Mouse (Mus musculus) lung, embryonic 14.5 days (tissue): ENCODE data around the gene Anapc10. TPM values are rescaled to one million over a fixed set of nuclear protein-coding genes. Genes with fewer than 3 reads are reported as not detected.
"Not testable (repeated sequence)": the region's sequence is repeated elsewhere in the genome, so short reads cannot be mapped to it uniquely, and the experiment has no call there.

ENCODE experiments used
- ATAC-seq: fragments of 200-750 bp; cut with Nextera tagmentation; 2 replicates; pipeline ENCODE4 v1.8.0; 2017; ENCODE audit warnings: mild to moderate bottlenecking, moderate TSS enrichment, moderate library complexity; ENCODE audit not compliant: insufficient read depth
- DNase-seq: peaks from one replicate; pipeline ENCODE4 v3.0.0-alpha.2; 2015
- H3K27ac ChIP-seq: fragments of 300-500 bp; sonication (generic); 2 replicates; pipeline ENCODE4 v1.5.1; 2014; ENCODE audit warnings: low read depth, mild to moderate bottlenecking, moderate library complexity
- H3K27me3 ChIP-seq: fragments of 300-500 bp; sonication (generic); 2 replicates; pipeline ENCODE4 v1.6.1; 2014; ENCODE audit warnings: low read length, control low read depth; ENCODE audit not compliant: insufficient read depth
- H3K36me3 ChIP-seq: fragments of 300-500 bp; sonication (generic); 2 replicates; pipeline ENCODE4 v1.6.1; 2014; ENCODE audit warnings: control low read depth; ENCODE audit not compliant: insufficient read depth
- H3K4me1 ChIP-seq: fragments of 300-500 bp; sonication (generic); 2 replicates; pipeline ENCODE4 v1.6.1; 2014; ENCODE audit warnings: antibody characterized with exemption, control low read depth; ENCODE audit not compliant: insufficient read depth
- H3K4me2 ChIP-seq: fragments of 300-500 bp; sonication (generic); 2 replicates; pipeline ENCODE4 v1.6.1; 2014; ENCODE audit warnings: mild to moderate bottlenecking
- H3K4me3 ChIP-seq: fragments of 300-500 bp; sonication (generic); 2 replicates; pipeline ENCODE4 v1.5.1; 2014; ENCODE audit warnings: low read depth, low read length
- H3K9ac ChIP-seq: fragments of 300-500 bp; sonication (generic); 2 replicates; pipeline ENCODE4 v1.6.1; 2014
- H3K9me3 ChIP-seq: fragments of 300-500 bp; sonication (generic); 2 replicates; pipeline ENCODE4 v1.6.1; 2016; ENCODE audit warnings: low read depth, low read length, control low read depth
- CTCF ChIP-seq: IDR thresholded peaks from 2 replicates; pipeline ENCODE4 v1.5.1; 2016; ENCODE audit warnings: antibody characterized with exemption, low read depth
- WGBS: fragments of 180-500 bp; shearing (Covaris S2); extraction: QIAGEN DNeasy Blood & Tissue Kit; methylation state at CpG from one replicate; pipeline ENCODE4 v1.1.7; 2014; 5-methylcytosine and 5-hydroxymethylcytosine counted together
- polyA plus RNA-seq: library from polyadenylated mRNA; unstranded; fragments of >200 nt; fragmentation: Nextera tagmentation; extraction: Ambion mirVana; gene quantifications from 2 replicates; pipeline ENCODE4 v1.2.1, GENCODE M21; 2014

Anapc10 gene
- polyA plus RNA-seq, result 38.7 and 43.0 TPM in 2 replicates

DNA sequence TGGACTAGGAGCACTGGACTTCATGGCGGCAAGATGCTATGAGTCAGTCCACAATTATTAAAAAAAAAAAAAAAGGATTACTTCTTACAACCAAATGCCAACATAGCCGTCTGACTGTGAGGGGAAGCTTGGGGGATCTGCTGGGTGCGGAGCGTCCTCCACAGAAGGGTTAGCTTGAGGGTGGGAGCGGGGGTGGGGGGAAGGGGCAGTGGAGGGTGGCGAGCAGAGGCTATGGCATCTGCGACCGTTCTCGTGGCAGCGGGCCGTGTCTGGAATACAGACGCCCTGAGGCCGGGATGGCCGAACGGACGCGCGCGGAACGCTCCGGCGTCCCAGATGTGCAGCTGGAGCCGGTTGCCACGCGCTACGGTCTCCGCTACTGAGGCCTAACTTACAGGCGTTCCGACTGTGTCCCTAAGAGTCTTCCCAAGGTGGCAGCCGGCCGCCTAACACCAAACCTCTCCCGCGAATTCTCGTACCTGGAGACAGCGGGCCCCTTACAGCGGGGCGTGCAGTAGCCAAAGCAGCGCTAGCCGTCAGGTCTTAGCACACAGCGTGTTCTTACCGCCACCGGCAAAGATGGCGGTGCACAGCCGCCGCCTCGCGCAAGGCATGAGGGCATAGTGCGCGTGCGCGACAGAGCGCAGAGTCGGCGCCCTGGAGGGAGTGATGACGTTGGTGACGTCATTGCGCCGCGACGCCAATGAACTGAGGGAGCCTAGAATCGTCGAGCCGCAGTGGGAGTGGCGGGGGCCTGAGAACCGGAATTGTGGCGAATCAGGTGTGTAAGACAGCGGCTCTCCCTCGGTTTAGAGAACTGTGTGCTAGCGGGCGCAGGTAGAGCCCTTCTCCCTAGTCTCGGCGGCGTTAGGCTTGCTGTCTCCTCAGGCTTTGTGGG lies at the start of gene Anapc10, which contains the start of gene Abce1:
TSS of gene Anapc10 (plus strand) at position 757 of the 898 bp plus-strand sequence.
TSS of gene Abce1 (minus strand) at position 677 of the 898 bp plus-strand sequence.
- H3K4me1 ChIP-seq, result no peaks in the 10 kb centered on the region
- ATAC-seq, result peak; percentile 99
- peak within 1 kb of the TSS; percentile 84 for H3K27ac ChIP-seq
- H3K9ac ChIP-seq, result peak within 1 kb of the TSS; percentile 83
- H3K4me3 ChIP-seq, result peak within 1 kb of the TSS; percentile 92
- under 1% methylated on average over 73 of the region's 73 CpGs for WGBS
- no peaks in the 10 kb centered on the region for H3K27me3 ChIP-seq
- DNase-seq, result peak; percentile 100
- H3K4me2 ChIP-seq, result peak within 1 kb of the TSS; percentile 70
- H3K9me3 ChIP-seq, result no peaks in the 10 kb centered on the region
- no peak for TF ChIP-seq CTCF
- peaks cover 16% of the 10 kb centered on the region for H3K36me3 ChIP-seq

DNA sequence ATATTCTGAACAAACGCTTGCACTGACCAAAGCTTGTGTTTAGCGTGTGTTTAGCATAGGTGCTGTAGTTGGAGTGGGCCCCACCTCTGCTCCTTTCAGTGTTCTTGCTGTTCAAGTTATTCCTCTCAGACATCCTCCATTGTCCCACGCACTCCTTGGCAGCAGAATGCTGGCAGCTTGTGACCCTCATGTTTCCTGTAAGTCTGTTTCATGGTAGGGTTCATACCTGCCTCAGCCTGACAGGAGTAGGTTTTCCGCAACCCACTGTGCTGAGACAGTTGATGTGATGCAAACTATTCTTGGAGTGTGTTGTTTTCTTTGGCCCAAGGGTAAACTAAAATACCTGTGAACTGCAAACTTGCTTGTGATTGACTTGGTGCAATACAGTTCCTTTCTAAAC lies 35.2 kb upstream of the Anapc10 start:
- Histone ChIP-seq H3K27ac (no peak overlapping the region), H3K4me2 (no peak overlapping the region), H3K27me3 (no peaks in the 10 kb centered on the region), H3K9me3 (no peaks in the 10 kb centered on the region), H3K9ac (no peak overlapping the region), H3K4me1 (no peaks in the 10 kb centered on the region), H3K36me3 (peaks cover 53% of the 10 kb centered on the region), H3K4me3 (no peak overlapping the region)
- no peak for DNase-seq
- ATAC-seq, result no peak
- no peak for TF ChIP-seq CTCF
- 76% methylated on average over 4 of the region's 4 CpGs for WGBS

DNA sequence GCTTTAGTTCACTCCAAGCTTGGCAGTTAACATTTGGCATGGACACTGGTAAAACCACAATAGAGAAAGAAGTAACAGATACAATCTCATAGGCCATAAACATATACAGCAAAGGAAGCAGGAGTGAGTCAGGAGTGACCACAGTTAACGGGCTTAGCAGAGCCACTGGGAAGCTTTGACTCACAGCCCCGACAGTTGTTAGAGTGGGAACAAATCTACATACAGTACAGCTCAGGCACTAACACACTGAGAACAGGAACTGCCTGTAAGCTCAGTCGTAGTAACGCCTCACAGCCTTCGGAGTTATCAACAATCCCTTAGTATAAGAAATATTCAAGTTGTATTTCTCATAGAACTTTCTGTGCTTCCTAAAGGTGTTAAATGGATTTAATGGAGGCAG lies 32.6 kb upstream of the Anapc10 start:
- H3K9ac ChIP-seq, result no peak overlapping the region
- no peak overlapping the region for H3K4me3 ChIP-seq
- no peaks in the 10 kb centered on the region for H3K4me1 ChIP-seq
- no peak for TF ChIP-seq CTCF
- no peak for ATAC-seq
- no peak overlapping the region for H3K4me2 ChIP-seq
- DNase-seq, result no peak
- H3K27me3 ChIP-seq, result no peaks in the 10 kb centered on the region
- H3K36me3 ChIP-seq, result peaks cover 48% of the 10 kb centered on the region
- H3K27ac ChIP-seq, result no peak overlapping the region
- 57% methylated on average over 5 of the region's 5 CpGs for WGBS
- no peaks in the 10 kb centered on the region for H3K9me3 ChIP-seq

DNA sequence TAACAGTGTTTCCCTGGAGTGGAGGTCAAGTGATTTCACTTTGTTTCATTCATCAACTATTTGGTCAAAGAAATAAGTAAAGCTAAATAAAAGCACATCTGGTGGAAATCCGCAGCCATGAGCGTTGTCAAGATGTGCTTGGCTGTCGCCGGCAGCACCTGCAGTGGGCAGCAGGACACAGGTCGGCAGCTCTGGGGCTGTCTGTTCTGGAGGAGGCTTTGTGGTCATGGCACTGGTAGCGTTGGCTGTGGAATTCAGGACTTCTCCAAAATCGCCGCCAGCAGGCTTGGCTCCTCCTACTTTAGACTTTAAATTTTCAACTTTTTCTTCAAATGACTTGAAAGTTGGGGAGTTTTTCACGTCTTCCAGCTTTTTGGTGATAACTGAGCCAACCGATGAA lies 31.5 kb upstream of the Anapc10 start:
- H3K4me1 ChIP-seq, DNase-seq, H3K9me3 ChIP-seq, H3K27ac ChIP-seq, ATAC-seq, H3K9ac ChIP-seq, H3K27me3 ChIP-seq: not testable (repeated sequence)
- 34% methylated on average over 10 of the region's 10 CpGs for WGBS
- Histone ChIP-seq H3K4me3 (peak overlapping the region; percentile 42; the same call in 1 of the 2 replicates), H3K36me3 (peaks cover 48% of the 10 kb centered on the region), H3K4me2 (peak overlapping the region; percentile 70)

DNA sequence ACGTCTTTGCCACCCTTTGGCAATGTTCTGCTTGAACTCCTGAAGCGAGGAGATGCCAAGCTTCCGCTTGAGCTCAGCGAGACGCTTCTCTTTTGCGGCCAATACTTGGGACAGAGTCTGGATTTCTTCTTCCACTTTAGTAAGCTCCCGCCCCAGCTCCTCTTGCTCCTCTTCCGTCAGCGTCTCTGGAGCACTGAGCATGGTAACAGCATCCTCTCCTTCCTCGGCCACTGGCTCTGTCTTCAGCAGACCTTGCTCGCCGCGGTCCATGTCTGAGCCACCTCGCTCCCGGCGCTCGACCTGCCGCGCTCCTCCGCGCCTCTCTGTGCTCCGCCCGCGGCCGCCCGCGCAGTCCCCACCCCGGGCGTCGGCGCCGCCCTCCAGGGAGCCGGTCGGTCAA lies 31.1 kb upstream of the Anapc10 start:
- Histone ChIP-seq H3K27ac (no peak overlapping the region), H3K4me3 (peak overlapping the region; percentile 42), H3K9me3 (no peaks in the 10 kb centered on the region), H3K4me2 (peak overlapping the region; percentile 70), H3K9ac (peak overlapping the region; percentile 35; the same call in 1 of the 2 replicates), H3K36me3 (peaks cover 48% of the 10 kb centered on the region), H3K4me1 (no peaks in the 10 kb centered on the region), H3K27me3 (no peaks in the 10 kb centered on the region)
- TF ChIP-seq CTCF, result no peak
- ATAC-seq (peak; percentile 86), DNase-seq (peak; percentile 59)
- 7% methylated on average over 34 of the region's 34 CpGs for WGBS

DNA sequence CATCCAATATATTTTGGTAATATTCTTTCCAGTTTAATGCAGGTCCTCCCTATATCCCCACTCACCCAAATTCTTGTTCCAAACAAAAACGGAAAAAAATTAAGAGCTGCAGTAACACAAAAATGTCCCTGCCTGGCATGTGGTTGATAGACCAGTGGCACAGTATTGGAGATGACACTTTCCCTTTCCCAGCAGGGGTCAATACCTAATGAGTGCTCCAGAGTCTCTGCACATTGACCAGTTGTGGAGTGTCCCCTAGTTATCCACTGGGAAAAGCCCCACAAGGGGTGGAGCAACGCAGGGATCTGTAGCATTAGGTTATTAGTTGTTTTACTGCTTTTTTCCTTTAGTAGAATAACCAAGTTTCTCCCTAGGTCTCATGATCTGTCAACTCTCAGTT lies 30.7 kb upstream of the Anapc10 start:
- Histone ChIP-seq H3K9me3 (no peaks in the 10 kb centered on the region), H3K4me2 (peak overlapping the region; percentile 70), H3K4me1 (no peaks in the 10 kb centered on the region), H3K27me3 (no peaks in the 10 kb centered on the region), H3K9ac (peak overlapping the region; percentile 35; the same call in 1 of the 2 replicates), H3K4me3 (peak overlapping the region; percentile 42), H3K36me3 (peaks cover 50% of the 10 kb centered on the region), H3K27ac (no peak overlapping the region)
- DNase-seq, result no peak
- no peak for TF ChIP-seq CTCF
- 31% methylated on average over 2 of the region's 2 CpGs for WGBS
- ATAC-seq, result peak; percentile 38; the same call in 1 of the 2 replicates

DNA sequence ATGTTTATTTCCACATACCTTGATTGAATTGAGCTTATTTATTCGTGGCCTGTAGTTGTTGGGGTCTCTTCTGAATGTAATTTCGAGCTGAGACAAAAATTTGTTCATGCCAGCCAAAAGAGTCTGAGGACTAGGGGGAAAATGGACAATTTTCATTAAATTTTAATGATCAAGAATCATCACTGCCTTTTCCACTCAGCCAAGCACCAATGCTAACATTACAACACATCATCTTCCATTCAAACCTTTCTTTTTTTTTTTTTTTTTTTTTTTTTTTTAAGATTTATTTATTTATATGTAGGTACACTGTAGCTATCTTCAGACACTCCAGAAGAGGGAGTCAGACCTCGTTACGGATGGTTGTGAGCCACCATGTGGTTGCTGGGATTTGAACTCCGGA lies 25.7 kb upstream of the Anapc10 start:
- H3K9ac ChIP-seq, DNase-seq, H3K4me3 ChIP-seq, H3K27ac ChIP-seq, H3K9me3 ChIP-seq, ATAC-seq, H3K27me3 ChIP-seq, H3K4me1 ChIP-seq, H3K4me2 ChIP-seq: not testable (repeated sequence)
- peaks cover 83% of the 10 kb centered on the region for H3K36me3 ChIP-seq
- 83% methylated on average over 5 of the region's 5 CpGs for WGBS
